Mouse (Mus musculus) heart, postnatal 0 days (tissue): ENCODE results near the gene Irf2. TPM values are rescaled to one million over a fixed set of nuclear protein-coding genes. Genes with fewer than 3 reads are reported as not detected.
"Not testable (repeated sequence)": the region's sequence is repeated elsewhere in the genome, so short reads cannot be mapped to it uniquely, and the experiment has no call there.

ENCODE experiments used
- ATAC-seq: fragments of 200-750 bp; cut with Nextera tagmentation; 2 replicates; pipeline ENCODE4 v1.8.0; 2017; ENCODE audit warnings: low read depth, moderate number of reproducible peaks, moderate library complexity; ENCODE audit not compliant: insufficient read depth
- DNase-seq: peaks from one replicate; pipeline ENCODE4 v3.0.0-alpha.2; 2016; ENCODE audit warnings: low spot score
- H3K27ac ChIP-seq: fragments of 300-500 bp; sonication (generic); 2 replicates; pipeline ENCODE4 v1.5.1; 2014; ENCODE audit warnings: low read depth, mild to moderate bottlenecking
- H3K27me3 ChIP-seq: fragments of 300-500 bp; sonication (generic); 2 replicates; pipeline ENCODE4 v1.6.1; 2014; ENCODE audit warnings: low read length, mixed read lengths; ENCODE audit not compliant: control insufficient read depth, insufficient read depth
- H3K36me3 ChIP-seq: fragments of 300-500 bp; sonication (generic); replicated peaks from 2 replicates; pipeline ENCODE4 v1.6.1; 2014; ENCODE audit warnings: low read length, mixed read lengths; ENCODE audit not compliant: control insufficient read depth, insufficient read depth
- H3K4me1 ChIP-seq: fragments of 300-500 bp; sonication (generic); 2 replicates; pipeline ENCODE4 v1.6.1; 2014; ENCODE audit warnings: antibody characterized with exemption; ENCODE audit not compliant: control insufficient read depth, insufficient read depth
- H3K4me2 ChIP-seq: fragments of 300-500 bp; sonication (generic); 2 replicates; pipeline ENCODE4 v1.6.1; 2014; ENCODE audit warnings: low read depth, mild to moderate bottlenecking, low read length, moderate library complexity
- H3K4me3 ChIP-seq: fragments of 300-500 bp; sonication (generic); 2 replicates; pipeline ENCODE4 v1.5.1; 2014; ENCODE audit warnings: low read depth, low read length
- H3K9ac ChIP-seq: fragments of 300-500 bp; sonication (generic); replicated peaks from 2 replicates; pipeline ENCODE4 v1.6.1; 2014; ENCODE audit warnings: low read depth, low read length, mixed read lengths
- H3K9me3 ChIP-seq: fragments of 300-500 bp; sonication (generic); replicated peaks from 2 replicates; pipeline ENCODE4 v1.6.1; 2016; ENCODE audit warnings: low read length; ENCODE audit not compliant: control insufficient read depth
- CTCF ChIP-seq: IDR thresholded peaks from 2 replicates; pipeline ENCODE4 v1.5.1; 2016; ENCODE audit warnings: antibody characterized with exemption, control low read depth, low read depth
- EP300 ChIP-seq: IDR thresholded peaks from 2 replicates; pipeline ENCODE4 v1.6.1; 2016; ENCODE audit warnings: antibody characterized with exemption, low read depth
- WGBS: fragments of 180-500 bp; shearing (Covaris S2); extraction: QIAGEN DNeasy Blood & Tissue Kit; methylation state at CpG from one replicate; pipeline ENCODE4 v1.1.7; 2014; 5-methylcytosine and 5-hydroxymethylcytosine counted together
- polyA plus RNA-seq: library from polyadenylated mRNA; unstranded; fragments of >200 nt; fragmentation: Nextera tagmentation; extraction: Ambion mirVana; gene quantifications from 2 replicates; pipeline ENCODE4 v1.2.1, GENCODE M21; 2015
- total RNA-seq: library from RNA; depleted of rRNA; stranded (reverse); fragments of >200 nt; gene quantifications from 2 replicates; pipeline ENCODE4 v1.2.3, GENCODE M21; 2014; ENCODE audit warnings: low replicate concordance

Gene Irf2
- total and polyA plus RNA-seq, 2 experiments from 2014 or later, result 4.6 to 22.2 TPM

DNA sequence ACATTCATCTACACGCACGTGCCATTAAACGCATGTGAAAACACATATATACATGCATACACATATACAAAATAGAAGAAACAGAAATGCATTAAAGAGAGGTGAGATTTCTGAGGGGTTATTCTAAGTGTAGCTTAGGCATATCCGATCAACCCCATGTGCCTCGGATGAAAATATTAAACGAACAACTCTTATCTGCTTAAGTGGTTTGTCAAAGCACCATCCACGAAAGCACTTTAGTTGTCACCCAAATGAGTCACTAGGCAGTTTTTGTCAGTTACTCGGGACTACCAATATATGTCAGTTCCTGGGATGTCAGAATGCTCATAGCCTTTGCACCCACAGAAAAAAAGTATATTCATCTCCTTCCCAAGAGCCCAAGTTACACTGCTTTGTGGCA, 21.2 kb upstream of the Irf2 start:
- no peak for ATAC-seq

DNA sequence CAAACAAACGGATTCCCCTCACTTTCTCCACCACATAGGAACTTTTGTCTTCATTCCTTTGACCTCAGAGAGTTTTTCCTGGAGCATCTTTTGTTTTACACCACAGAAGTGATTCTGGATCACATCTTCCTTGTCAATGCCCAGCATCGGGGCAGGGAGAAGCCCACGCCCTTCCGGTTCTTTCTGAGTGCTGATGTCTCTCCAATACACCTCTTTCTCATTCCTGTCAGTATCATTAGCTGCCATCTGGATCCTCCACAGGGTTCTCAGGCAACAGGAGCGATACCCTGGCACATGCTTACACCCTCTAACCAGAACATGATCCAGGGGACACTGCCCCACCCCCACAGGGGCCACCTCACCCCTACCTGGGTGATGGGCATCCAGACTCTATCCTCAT, 20.8 kb upstream of the Irf2 start:
- Histone ChIP-seq H3K4me3 (no peak overlapping the region), H3K9ac (no peak overlapping the region), H3K9me3 (no peaks in the 10 kb centered on the region), H3K27ac (no peak overlapping the region), H3K4me2 (no peak overlapping the region), H3K4me1 (0 out of 2 replicates have a peak, but pooled peaks cover 3% of the 10 kb centered on the region), H3K36me3 (no peaks in the 10 kb centered on the region), H3K27me3 (no peaks in the 10 kb centered on the region)
- WGBS, result 65% methylated on average over 5 of the region's 5 CpGs
- no peak for TF ChIP-seq EP300
- TF ChIP-seq CTCF, result no peak
- no peak for ATAC-seq
- no peak for DNase-seq

More for the DNA sequence above, 21.2 kb upstream of the Irf2 start:
- H3K9ac ChIP-seq, result no peak overlapping the region
- H3K27me3 ChIP-seq, result no peaks in the 10 kb centered on the region
- 68% methylated on average over 8 of the region's 8 CpGs for WGBS
- no peaks in the 10 kb centered on the region for H3K9me3 ChIP-seq
- H3K36me3 ChIP-seq, result no peaks in the 10 kb centered on the region
- H3K4me1 ChIP-seq, result 0 out of 2 replicates have a peak, but pooled peaks cover 3% of the 10 kb centered on the region
- H3K4me3 ChIP-seq, result no peak overlapping the region
- no peak overlapping the region for H3K4me2 ChIP-seq
- DNase-seq, result no peak
- TF ChIP-seq CTCF (no peak), EP300 (no peak)
- no peak overlapping the region for H3K27ac ChIP-seq

- Histone ChIP-seq H3K4me2 (no peak overlapping the region), H3K36me3 (no peaks in the 10 kb centered on the region), H3K27ac (no peak overlapping the region), H3K4me1 (no peaks in the 10 kb centered on the region), H3K27me3 (no peaks in the 10 kb centered on the region), H3K9me3 (no peaks in the 10 kb centered on the region), H3K4me3 (no peak overlapping the region), H3K9ac (no peak overlapping the region)
- DNase-seq, result no peak
- WGBS, result 65% methylated on average over 4 of the region's 4 CpGs
- TF ChIP-seq CTCF (no peak), EP300 (no peak)
- no peak for ATAC-seq
These were observed 18.9 kb upstream of the Irf2 start for GRCm38 (mm10) chr8:46720656-46721055.

DNA sequence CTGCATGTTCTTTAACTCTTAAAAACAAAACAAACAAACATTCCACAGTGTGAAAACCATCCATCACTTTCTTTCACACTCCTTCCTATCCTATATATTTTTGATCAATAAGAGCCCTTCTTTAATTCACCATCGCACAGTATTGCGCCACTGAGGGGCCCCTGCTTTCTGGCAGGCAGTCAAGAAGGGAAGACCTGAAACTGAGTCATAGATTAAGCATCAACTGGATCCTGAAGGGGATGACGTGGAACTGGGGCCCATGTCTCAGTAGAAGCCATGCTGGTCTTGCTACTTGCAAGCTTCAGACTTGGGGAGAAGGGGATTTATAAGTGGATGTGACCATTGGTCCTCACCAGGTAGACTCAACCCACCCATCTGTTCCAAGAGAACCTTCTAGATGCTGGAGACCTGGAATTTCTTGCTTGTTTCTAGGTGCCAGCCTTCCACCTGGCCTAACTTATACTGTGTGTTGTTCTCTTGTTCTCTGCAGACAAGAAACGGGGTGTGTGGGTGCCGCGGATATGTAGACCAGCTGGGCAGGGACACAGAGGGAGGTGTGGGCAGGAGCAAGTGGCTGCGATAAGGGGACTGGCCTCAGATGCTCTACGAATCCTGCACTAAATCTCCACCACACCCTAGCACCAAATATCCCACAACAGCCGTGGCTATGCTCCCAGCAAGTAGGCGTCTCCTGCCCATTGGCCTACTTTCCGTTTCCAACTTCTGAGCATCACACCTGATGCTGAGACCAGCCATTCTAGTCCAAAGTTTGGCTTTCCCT, 18.3 kb upstream of the Irf2 start:
- ATAC-seq (no peak), DNase-seq (no peak)
- Histone ChIP-seq H3K4me2 (no peak overlapping the region), H3K4me3 (no peak overlapping the region), H3K27me3 (no peaks in the 10 kb centered on the region), H3K9ac (no peak overlapping the region), H3K36me3 (no peaks in the 10 kb centered on the region), H3K4me1 (no peaks in the 10 kb centered on the region), H3K9me3 (no peaks in the 10 kb centered on the region), H3K27ac (no peak overlapping the region)
- WGBS, result 79% methylated on average over 11 of the region's 11 CpGs
- TF ChIP-seq CTCF, result no peak
- TF ChIP-seq EP300, result no peak

GRCm38 (mm10) chr8:46722536-46722935, 17.0 kb upstream of the Irf2 start:
- H3K4me1 ChIP-seq, result no peaks in the 10 kb centered on the region
- H3K27ac ChIP-seq, result no peak overlapping the region
- H3K9me3 ChIP-seq, result no peaks in the 10 kb centered on the region
- WGBS, result 31% methylated on average over 2 of the region's 2 CpGs
- no peak for ATAC-seq
- H3K4me3 ChIP-seq, result no peak overlapping the region
- H3K4me2 ChIP-seq, result no peak overlapping the region
- no peak for TF ChIP-seq EP300
- no peak for TF ChIP-seq CTCF
- no peaks in the 10 kb centered on the region for H3K36me3 ChIP-seq
- H3K9ac ChIP-seq, result no peak overlapping the region
- no peaks in the 10 kb centered on the region for H3K27me3 ChIP-seq
- DNase-seq, result no peak

DNA sequence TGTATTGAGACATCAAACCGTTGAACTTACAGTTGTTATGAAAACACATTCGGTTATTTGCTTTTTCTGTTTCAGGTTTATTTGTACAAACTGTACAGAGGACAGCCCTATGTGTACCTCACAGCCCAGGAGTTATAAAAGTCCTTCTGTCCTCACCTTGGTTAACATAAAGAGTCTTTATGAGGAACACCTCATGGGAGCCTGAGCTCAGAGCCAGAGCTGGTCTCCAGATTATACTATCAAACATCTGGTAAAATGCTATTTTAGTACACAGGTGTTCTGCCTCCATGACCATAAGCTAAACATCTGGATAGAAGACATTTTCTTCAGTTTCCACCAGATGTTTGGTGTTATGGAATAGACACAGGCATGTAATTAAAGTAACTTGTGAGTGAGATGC, 13.1 kb upstream of the Irf2 start:
- Histone ChIP-seq H3K4me3 (no peak overlapping the region), H3K9ac (no peak overlapping the region), H3K9me3 (no peaks in the 10 kb centered on the region), H3K27me3 (no peaks in the 10 kb centered on the region), H3K4me2 (no peak overlapping the region), H3K27ac (no peak overlapping the region), H3K36me3 (no peaks in the 10 kb centered on the region), H3K4me1 (no peaks in the 10 kb centered on the region)
- no peak for TF ChIP-seq CTCF
- TF ChIP-seq EP300, result no peak
- DNase-seq, result no peak
- ATAC-seq, result no peak
- WGBS, result 88% methylated on average over 2 of the region's 2 CpGs

- ATAC-seq, H3K27ac ChIP-seq, DNase-seq, H3K9ac ChIP-seq, H3K4me3 ChIP-seq, H3K36me3 ChIP-seq, H3K9me3 ChIP-seq, H3K27me3 ChIP-seq, H3K4me2 ChIP-seq, H3K4me1 ChIP-seq: not testable (repeated sequence)
- 68% methylated on average over 1 of the region's 1 CpGs for WGBS
These were observed 9.9 kb upstream of the Irf2 start for GRCm38 (mm10) chr8:46729671-46730070.
